Mouse (Mus musculus) embryonic facial prominence, embryonic 12.5 days (tissue): ENCODE data around the gene Xylt1. TPM values are rescaled to one million over a fixed set of nuclear protein-coding genes. Genes with fewer than 3 reads are reported as not detected.

Source experiments
- ATAC-seq: fragments of 200-750 bp; cut with Nextera tagmentation; 2 replicates; pipeline ENCODE4 v1.8.0; 2017; ENCODE audit not compliant: insufficient number of reproducible peaks, insufficient read depth, low FRiP score, low TSS enrichment
- H3K27ac ChIP-seq: fragments of 300-500 bp; sonication (generic); 2 replicates; pipeline ENCODE4 v1.5.1; 2016; ENCODE audit warnings: mild to moderate bottlenecking
- H3K27me3 ChIP-seq: fragments of 300-500 bp; sonication (generic); 2 replicates; pipeline ENCODE4 v1.6.1; 2016; ENCODE audit warnings: mild to moderate bottlenecking, moderate library complexity
- H3K36me3 ChIP-seq: fragments of 300-500 bp; sonication (generic); 2 replicates; pipeline ENCODE4 v1.6.1; 2016; ENCODE audit warnings: mild to moderate bottlenecking
- H3K4me1 ChIP-seq: fragments of 300-500 bp; sonication (generic); 2 replicates; pipeline ENCODE4 v1.6.1; 2016
- H3K4me2 ChIP-seq: fragments of 300-500 bp; sonication (generic); replicated peaks from 2 replicates; pipeline ENCODE4 v1.6.1; 2016; ENCODE audit warnings: mild to moderate bottlenecking, moderate library complexity
- H3K4me3 ChIP-seq: fragments of 300-500 bp; sonication (generic); 2 replicates; pipeline ENCODE4 v1.5.1; 2016; ENCODE audit warnings: mild to moderate bottlenecking
- H3K9ac ChIP-seq: fragments of 300-500 bp; sonication (generic); 2 replicates; pipeline ENCODE4 v1.6.1; 2016; ENCODE audit warnings: mild to moderate bottlenecking, moderate library complexity
- H3K9me3 ChIP-seq: fragments of 300-500 bp; sonication (generic); 2 replicates; pipeline ENCODE4 v1.6.1; 2016; ENCODE audit warnings: mild to moderate bottlenecking, moderate library complexity
- WGBS: fragments of 180-500 bp; shearing (Covaris S2); methylation state at CpG from one replicate; pipeline ENCODE4 v1.1.7; 2016; 5-methylcytosine and 5-hydroxymethylcytosine counted together
- polyA plus RNA-seq: library from polyadenylated mRNA; unstranded; fragments of >200 nt; fragmentation: Nextera tagmentation; extraction: Ambion mirVana; gene quantifications from 2 replicates; pipeline ENCODE4 v1.2.1, GENCODE M21; 2016

The Xylt1 gene
- polyA plus RNA-seq: 1.8 and 2.0 TPM in 2 replicates

GRCm38 (mm10) chr7:117380418-117381187 lies at the start of gene Xylt1:
Xylt1 (plus strand) TSS chr7:117380979.
- peak; percentile 79 for ATAC-seq

GRCm38 (mm10) chr7:117333936-117334335 lies 46.8 kb upstream of the Xylt1 start:
- Histone ChIP-seq H3K4me1 (no peaks in the 10 kb centered on the region), H3K27me3 (no peaks in the 10 kb centered on the region), H3K9me3 (no peaks in the 10 kb centered on the region), H3K27ac (no peak overlapping the region), H3K36me3 (no peaks in the 10 kb centered on the region), H3K4me3 (no peak overlapping the region), H3K4me2 (no peak overlapping the region), H3K9ac (no peak overlapping the region)
- no peak for ATAC-seq
- 79% methylated on average over 5 of the region's 5 CpGs for WGBS

More at GRCm38 (mm10) chr7:117380418-117381187, at the start of gene Xylt1:
- H3K27ac ChIP-seq: peak within 1 kb of the TSS; percentile 81
- H3K9ac ChIP-seq: peak within 1 kb of the TSS; percentile 80
- no peaks in the 10 kb centered on the region for H3K9me3 ChIP-seq
- peaks cover 11% of the 10 kb centered on the region; the same call in 1 of the 2 replicates for H3K27me3 ChIP-seq
- H3K4me2 ChIP-seq: peak within 1 kb of the TSS; percentile 85
- peaks cover 14% of the 10 kb centered on the region for H3K4me1 ChIP-seq
- WGBS: under 1% methylated on average over 56 of the region's 69 CpGs
- H3K36me3 ChIP-seq: no peaks in the 10 kb centered on the region
- H3K4me3 ChIP-seq: peak within 1 kb of the TSS; percentile 73

- WGBS: 85% methylated on average over 2 of the region's 2 CpGs
- no peaks in the 10 kb centered on the region for H3K4me1 ChIP-seq
- H3K27me3 ChIP-seq: no peaks in the 10 kb centered on the region
- no peaks in the 10 kb centered on the region for H3K36me3 ChIP-seq
- H3K9ac ChIP-seq: no peak overlapping the region
- no peak overlapping the region for H3K4me2 ChIP-seq
- no peak for ATAC-seq
- H3K27ac ChIP-seq: no peak overlapping the region
- no peaks in the 10 kb centered on the region for H3K9me3 ChIP-seq
- no peak overlapping the region for H3K4me3 ChIP-seq
Measured at GRCm38 (mm10) chr7:117356316-117356715, 24.5 kb upstream of the Xylt1 start.

GRCm38 (mm10) chr7:117357425-117358194 lies 23.2 kb upstream of the Xylt1 start:
- Histone ChIP-seq H3K4me1 (no peaks in the 10 kb centered on the region), H3K4me3 (no peak overlapping the region), H3K36me3 (no peaks in the 10 kb centered on the region), H3K9ac (no peak overlapping the region), H3K27ac (no peak overlapping the region), H3K9me3 (no peaks in the 10 kb centered on the region), H3K4me2 (no peak overlapping the region), H3K27me3 (no peaks in the 10 kb centered on the region)
- ATAC-seq: no peak
- WGBS: 81% methylated on average over 6 of the region's 6 CpGs

- no peak overlapping the region for H3K9ac ChIP-seq
- H3K27ac ChIP-seq: no peak overlapping the region
- no peak for ATAC-seq
- H3K4me3 ChIP-seq: no peak overlapping the region
- WGBS: 76% methylated on average over 2 of the region's 2 CpGs
- H3K4me2 ChIP-seq: no peak overlapping the region
- H3K9me3 ChIP-seq: no peaks in the 10 kb centered on the region
- H3K27me3 ChIP-seq: no peaks in the 10 kb centered on the region
- no peaks in the 10 kb centered on the region for H3K4me1 ChIP-seq
- H3K36me3 ChIP-seq: no peaks in the 10 kb centered on the region
Measured at GRCm38 (mm10) chr7:117361281-117361680, 19.5 kb upstream of the Xylt1 start.

GRCm38 (mm10) chr7:117362493-117362892 lies 18.3 kb upstream of the Xylt1 start:
- 87% methylated on average over 4 of the region's 4 CpGs for WGBS
- Histone ChIP-seq H3K9ac (no peak overlapping the region), H3K4me1 (no peaks in the 10 kb centered on the region), H3K4me3 (no peak overlapping the region), H3K36me3 (no peaks in the 10 kb centered on the region), H3K27ac (no peak overlapping the region), H3K27me3 (no peaks in the 10 kb centered on the region), H3K9me3 (no peaks in the 10 kb centered on the region), H3K4me2 (no peak overlapping the region)
- no peak for ATAC-seq

GRCm38 (mm10) chr7:117368647-117369289 lies 12.0 kb upstream of the Xylt1 start:
- Histone ChIP-seq H3K4me1 (no peaks in the 10 kb centered on the region), H3K27ac (no peak overlapping the region), H3K36me3 (no peaks in the 10 kb centered on the region), H3K4me2 (no peak overlapping the region), H3K9ac (no peak overlapping the region), H3K27me3 (no peaks in the 10 kb centered on the region), H3K4me3 (no peak overlapping the region), H3K9me3 (no peaks in the 10 kb centered on the region)
- ATAC-seq: no peak
- 73% methylated on average over 6 of the region's 6 CpGs for WGBS

- Histone ChIP-seq H3K9ac (no peak overlapping the region), H3K36me3 (no peaks in the 10 kb centered on the region), H3K9me3 (no peaks in the 10 kb centered on the region), H3K27me3 (no peaks in the 10 kb centered on the region), H3K4me1 (no peaks in the 10 kb centered on the region), H3K4me3 (no peak overlapping the region), H3K4me2 (no peak overlapping the region), H3K27ac (no peak overlapping the region)
- WGBS: 82% methylated on average over 5 of the region's 5 CpGs
- no peak for ATAC-seq
Measured at GRCm38 (mm10) chr7:117369290-117369941, 11.4 kb upstream of the Xylt1 start.

- no peaks in the 10 kb centered on the region for H3K9me3 ChIP-seq
Measured at GRCm38 (mm10) chr7:117375886-117376309, 4.9 kb upstream of the Xylt1 start.

GRCm38 (mm10) chr7:117377138-117377537 lies 3.6 kb upstream of the Xylt1 start:
- ATAC-seq: no peak
- H3K27me3 ChIP-seq: peaks cover 11% of the 10 kb centered on the region; the same call in 1 of the 2 replicates
- H3K4me1 ChIP-seq: peaks cover 6% of the 10 kb centered on the region
- H3K9me3 ChIP-seq: no peaks in the 10 kb centered on the region
- WGBS: 84% methylated on average over 3 of the region's 3 CpGs
- H3K36me3 ChIP-seq: no peaks in the 10 kb centered on the region
- no peak overlapping the region for H3K27ac ChIP-seq
- no peak overlapping the region for H3K4me2 ChIP-seq
- no peak overlapping the region for H3K4me3 ChIP-seq
- no peak overlapping the region for H3K9ac ChIP-seq

More at GRCm38 (mm10) chr7:117375886-117376309, 4.9 kb upstream of the Xylt1 start:
- Histone ChIP-seq H3K4me2 (no peak overlapping the region), H3K27me3 (peaks cover 11% of the 10 kb centered on the region; the same call in 1 of the 2 replicates), H3K9ac (no peak overlapping the region), H3K36me3 (no peaks in the 10 kb centered on the region), H3K4me3 (no peak overlapping the region), H3K27ac (no peak overlapping the region), H3K4me1 (no peaks in the 10 kb centered on the region)
- 25% methylated on average over 9 of the region's 9 CpGs for WGBS
- no peak for ATAC-seq

- Histone ChIP-seq H3K4me2 (peak overlapping the region; percentile 85), H3K9me3 (no peaks in the 10 kb centered on the region), H3K4me3 (peak overlapping the region; percentile 73), H3K36me3 (no peaks in the 10 kb centered on the region), H3K4me1 (peaks cover 14% of the 10 kb centered on the region), H3K9ac (peak overlapping the region; percentile 80; the same call in 1 of the 2 replicates), H3K27me3 (peaks cover 11% of the 10 kb centered on the region; the same call in 1 of the 2 replicates), H3K27ac (no peak overlapping the region)
- 3% methylated on average over 7 of the region's 7 CpGs for WGBS
- ATAC-seq: peak; percentile 5; the same call in 1 of the 2 replicates
Measured at GRCm38 (mm10) chr7:117380036-117380417, 752 bp upstream of the Xylt1 start.
